Mouse (Mus musculus) heart, embryonic 13.5 days (tissue): Measurements from ENCODE around the gene F8. TPM values are rescaled to one million over a fixed set of nuclear protein-coding genes. Genes with fewer than 3 reads are reported as not detected.
"Not testable (repeated sequence)": the region's sequence is repeated elsewhere in the genome, so short reads cannot be mapped to it uniquely, and the experiment has no call there.

Source experiments
- ATAC-seq: fragments of 200-750 bp; cut with Nextera tagmentation; 2 replicates; pipeline ENCODE4 v1.8.0; 2017; ENCODE audit warnings: moderate TSS enrichment; ENCODE audit not compliant: insufficient number of reproducible peaks, low FRiP score, low TSS enrichment; ENCODE audit errors: extremely low read depth
- H3K27ac ChIP-seq: fragments of 300-500 bp; sonication (generic); replicated peaks from 2 replicates; pipeline ENCODE4 v1.5.1; 2015; ENCODE audit warnings: moderate library complexity, mild to moderate bottlenecking, inconsistent platforms
- H3K27me3 ChIP-seq: fragments of 300-500 bp; sonication (generic); replicated peaks from 2 replicates; pipeline ENCODE4 v1.6.1; 2015; ENCODE audit warnings: mild to moderate bottlenecking, inconsistent platforms
- H3K36me3 ChIP-seq: fragments of 300-500 bp; sonication (generic); 2 replicates; pipeline ENCODE4 v1.6.1; 2015; ENCODE audit warnings: mild to moderate bottlenecking, inconsistent platforms
- H3K4me1 ChIP-seq: fragments of 300-500 bp; sonication (generic); 2 replicates; pipeline ENCODE4 v1.6.1; 2015; ENCODE audit warnings: inconsistent platforms
- H3K4me2 ChIP-seq: fragments of 300-500 bp; sonication (generic); 2 replicates; pipeline ENCODE4 v1.6.1; 2015; ENCODE audit warnings: inconsistent platforms, mild to moderate bottlenecking, moderate library complexity
- H3K4me3 ChIP-seq: fragments of 300-500 bp; sonication (generic); 2 replicates; pipeline ENCODE4 v1.5.1; 2015; ENCODE audit warnings: moderate library complexity, mild to moderate bottlenecking, inconsistent platforms
- H3K9ac ChIP-seq: fragments of 300-500 bp; sonication (generic); 2 replicates; pipeline ENCODE4 v1.6.1; 2015; ENCODE audit warnings: inconsistent platforms, mild to moderate bottlenecking, moderate library complexity
- H3K9me3 ChIP-seq: fragments of 300-500 bp; sonication (generic); 2 replicates; pipeline ENCODE4 v1.6.1; 2016; ENCODE audit warnings: inconsistent platforms
- WGBS: fragments of 180-500 bp; shearing (Covaris S2); methylation state at CpG from one replicate; pipeline ENCODE4 v1.1.7; 2015; ENCODE audit warnings: mixed read lengths; 5-methylcytosine and 5-hydroxymethylcytosine counted together
- polyA plus RNA-seq: library from polyadenylated mRNA; unstranded; fragments of >200 nt; fragmentation: Nextera tagmentation; extraction: Ambion mirVana; gene quantifications from 2 replicates; pipeline ENCODE4 v1.2.1, GENCODE M21; 2015

F8 gene
- polyA plus RNA-seq, 1 experiment from 2014 or later = 1.6 TPM

DNA sequence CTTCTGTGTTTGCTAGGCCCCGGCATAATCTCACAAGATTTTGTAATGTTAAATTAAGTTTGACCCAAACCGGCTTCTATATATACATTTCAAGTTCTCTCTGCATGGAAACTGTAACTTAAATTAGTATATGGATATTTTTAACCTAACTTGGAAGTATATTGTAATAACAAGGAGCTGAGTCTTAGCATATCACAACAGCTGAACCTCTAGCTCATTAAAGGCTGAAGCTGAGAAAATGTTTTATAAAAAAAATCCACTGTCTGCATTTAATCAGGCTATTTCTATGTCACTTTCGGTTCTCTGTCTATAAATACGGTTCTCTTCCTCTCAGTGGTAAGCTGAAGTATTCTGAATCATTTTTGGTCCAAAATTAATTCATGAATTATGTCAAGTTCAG, 58.9 kb downstream of the F8 start:
- no peaks in the 10 kb centered on the region for H3K36me3 ChIP-seq
- no peaks in the 10 kb centered on the region for H3K4me1 ChIP-seq
- WGBS = 73% methylated on average over 4 of the region's 4 CpGs
- H3K27me3 ChIP-seq = no peaks in the 10 kb centered on the region
- H3K4me2 ChIP-seq = no peak overlapping the region
- no peak overlapping the region for H3K9ac ChIP-seq
- no peak overlapping the region for H3K4me3 ChIP-seq
- no peak overlapping the region for H3K27ac ChIP-seq
- no peaks in the 10 kb centered on the region for H3K9me3 ChIP-seq
- ATAC-seq = no peak

DNA sequence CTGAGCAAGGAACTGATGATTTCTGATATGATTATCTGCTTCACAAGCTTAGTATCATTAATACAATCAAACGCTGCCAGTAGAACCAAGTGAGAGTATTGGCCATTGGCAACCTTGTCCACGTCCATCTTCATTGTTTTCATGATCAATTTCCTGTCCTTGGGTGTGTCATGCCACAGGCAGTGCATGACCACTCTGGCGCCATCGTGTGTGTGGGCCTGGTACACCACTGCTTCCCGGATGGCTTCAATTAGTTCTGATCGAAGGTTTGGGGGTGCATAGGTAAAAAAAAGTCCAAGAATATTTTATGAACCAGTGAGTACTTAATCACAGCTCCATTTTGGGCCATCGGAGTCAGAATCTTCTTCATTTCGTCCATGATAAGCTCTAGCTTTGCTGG, 110.7 kb downstream of the F8 start:
- Histone ChIP-seq H3K27ac (no peak overlapping the region), H3K36me3 (no peaks in the 10 kb centered on the region), H3K9me3 (no peaks in the 10 kb centered on the region), H3K4me1 (no peaks in the 10 kb centered on the region), H3K4me3 (no peak overlapping the region), H3K4me2 (no peak overlapping the region), H3K27me3 (no peaks in the 10 kb centered on the region), H3K9ac (no peak overlapping the region)
- 61% methylated on average over 8 of the region's 8 CpGs for WGBS
- no peak for ATAC-seq

DNA sequence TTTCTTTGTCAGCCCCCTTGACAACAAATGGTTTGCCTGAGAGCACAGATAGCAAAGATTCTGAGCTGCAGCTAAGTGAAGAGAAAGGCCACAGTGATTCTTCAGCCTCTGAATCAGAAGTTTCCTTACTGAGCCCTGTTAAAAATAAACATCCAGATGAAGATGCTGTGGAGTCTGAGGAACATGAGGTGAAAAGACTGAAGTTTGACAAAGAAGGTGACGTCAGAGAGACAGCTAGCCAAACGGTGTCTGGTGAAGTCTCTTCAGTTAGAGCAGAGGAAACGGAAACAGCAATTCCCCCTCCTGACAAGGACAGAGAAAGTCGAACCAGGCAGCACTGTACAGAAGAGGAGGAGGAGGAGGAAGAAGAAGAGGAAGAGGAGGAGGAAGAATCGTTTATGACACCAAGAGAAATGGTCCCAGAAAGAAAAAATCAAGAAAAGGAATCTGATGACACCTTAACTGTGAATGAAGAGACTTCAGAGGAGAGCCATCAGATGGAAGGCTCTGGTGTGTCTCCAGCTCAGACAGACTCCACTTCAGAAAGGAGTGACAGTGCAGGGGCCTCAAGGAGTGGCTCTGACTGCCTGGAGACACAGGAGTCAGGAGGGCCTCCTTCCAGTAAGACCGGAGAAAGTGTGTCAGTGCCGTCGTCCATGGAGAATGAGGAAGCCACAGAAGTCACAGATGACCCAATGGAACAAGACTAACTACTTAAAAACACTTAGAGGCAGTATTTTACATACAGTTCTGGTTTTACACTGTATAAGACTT, 148.6 kb downstream of the F8 start:
- 31% methylated on average over 8 of the region's 8 CpGs for WGBS

DNA sequence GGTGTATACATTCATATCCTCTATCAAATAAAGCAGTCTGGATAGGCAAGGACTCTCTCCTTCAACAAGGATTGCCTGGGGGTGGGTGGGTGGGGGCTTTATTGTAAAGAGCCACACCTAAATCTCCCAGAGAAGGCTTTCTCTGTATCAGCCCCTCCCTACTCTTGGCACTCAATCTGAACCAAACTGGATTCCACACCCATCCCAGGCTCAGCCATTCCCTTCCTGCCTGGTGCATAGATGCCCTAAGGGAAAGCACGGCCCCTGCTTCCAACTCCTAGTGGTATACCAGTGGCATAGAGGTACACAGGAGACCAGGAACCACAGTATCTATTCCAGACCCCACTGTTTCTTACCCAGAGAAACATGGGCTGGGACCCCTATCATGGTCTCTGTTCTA, 151.0 kb downstream of the F8 start:
- Histone ChIP-seq H3K36me3 (no peaks in the 10 kb centered on the region), H3K4me1 (no peaks in the 10 kb centered on the region), H3K4me2 (no peak overlapping the region), H3K9me3 (no peaks in the 10 kb centered on the region), H3K27me3 (no peaks in the 10 kb centered on the region), H3K4me3 (no peak overlapping the region), H3K27ac (no peak overlapping the region), H3K9ac (no peak overlapping the region)
- no peak for ATAC-seq
- 71% methylated on average over 1 of the region's 1 CpGs for WGBS

More for the DNA sequence above, 148.6 kb downstream of the F8 start:
- H3K27me3 ChIP-seq, ATAC-seq, H3K4me1 ChIP-seq, H3K36me3 ChIP-seq, H3K4me2 ChIP-seq, H3K4me3 ChIP-seq, H3K9ac ChIP-seq, H3K27ac ChIP-seq, H3K9me3 ChIP-seq: not testable (repeated sequence)

DNA sequence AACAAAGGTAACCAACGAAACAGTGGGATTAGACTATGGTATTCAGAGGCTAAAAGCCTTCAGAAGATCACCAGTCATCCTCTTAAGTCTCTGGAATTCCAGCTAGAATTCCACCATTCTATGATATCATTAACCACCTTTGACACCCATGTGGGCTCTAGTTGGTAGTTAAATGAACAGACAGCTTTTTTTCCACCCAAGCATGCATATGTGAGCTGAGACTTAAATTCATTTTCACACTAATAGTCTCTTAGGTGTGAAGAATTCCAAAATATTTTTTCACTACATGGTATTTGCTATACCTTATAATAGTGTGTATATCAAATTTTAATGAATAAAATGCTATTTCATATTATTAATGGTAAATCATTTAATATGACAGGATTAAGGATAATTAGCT, 218.7 kb downstream of the F8 start, which contains the start of gene Smim9:
Smim9 (minus strand) TSS at position 101 of the 400 bp plus-strand sequence.
- WGBS = 58% methylated on average over 1 of the region's 1 CpGs

DNA sequence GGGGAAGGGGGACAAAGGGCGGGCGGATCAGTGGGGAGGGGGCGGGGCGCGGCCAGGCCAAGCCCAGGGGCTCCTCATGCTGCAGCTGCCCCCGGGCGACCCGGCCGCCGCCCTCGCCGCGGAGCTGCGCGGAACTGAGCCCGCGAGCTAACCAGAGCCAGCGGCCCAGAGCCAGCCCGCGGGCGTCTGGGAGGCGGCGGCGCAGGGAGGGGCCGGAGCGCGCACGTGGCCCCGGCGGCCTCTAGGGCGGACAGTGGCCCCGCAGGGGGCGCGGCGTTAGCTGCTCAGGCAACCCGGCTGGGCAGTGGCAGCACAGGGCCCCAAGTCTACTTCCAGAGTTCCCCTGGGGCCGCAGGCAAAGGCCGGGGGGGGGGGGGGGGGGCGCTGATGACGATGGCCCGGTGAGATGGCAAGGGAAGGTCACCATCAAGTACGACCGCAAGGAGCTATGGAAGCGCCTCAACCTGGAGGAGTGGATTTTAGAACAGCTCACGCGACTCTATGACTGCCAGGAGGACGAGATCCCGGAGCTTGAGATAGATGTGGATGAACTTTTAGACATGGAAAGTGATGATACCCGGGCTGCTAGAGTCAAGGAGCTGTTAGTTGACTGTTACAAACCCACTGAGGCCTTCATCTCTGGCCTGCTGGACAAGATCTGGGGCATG, 226.7 kb downstream of the F8 start:
- no peak for ATAC-seq
- H3K27ac ChIP-seq = no peak overlapping the region
- H3K9me3 ChIP-seq = no peaks in the 10 kb centered on the region
- peak overlapping the region; percentile 52 for H3K4me3 ChIP-seq
- H3K36me3 ChIP-seq = no peaks in the 10 kb centered on the region
- H3K4me1 ChIP-seq = no peaks in the 10 kb centered on the region
- H3K4me2 ChIP-seq = peak overlapping the region; percentile 68
- peak overlapping the region; percentile 75 for H3K9ac ChIP-seq
- no peaks in the 10 kb centered on the region for H3K27me3 ChIP-seq
- WGBS = 10% methylated on average over 14 of the region's 49 CpGs

More for the DNA sequence above, 218.7 kb downstream of the F8 start, which contains the start of gene Smim9:
- H3K27me3 ChIP-seq = no peaks in the 10 kb centered on the region
- no peaks in the 10 kb centered on the region for H3K9me3 ChIP-seq
- no peaks in the 10 kb centered on the region for H3K36me3 ChIP-seq
- H3K27ac ChIP-seq = no peak within 1 kb of the TSS
- H3K4me2 ChIP-seq = no peak within 1 kb of the TSS
- no peak within 1 kb of the TSS for H3K4me3 ChIP-seq
- no peak within 1 kb of the TSS for H3K9ac ChIP-seq
- ATAC-seq = no peak
- H3K4me1 ChIP-seq = no peaks in the 10 kb centered on the region

DNA sequence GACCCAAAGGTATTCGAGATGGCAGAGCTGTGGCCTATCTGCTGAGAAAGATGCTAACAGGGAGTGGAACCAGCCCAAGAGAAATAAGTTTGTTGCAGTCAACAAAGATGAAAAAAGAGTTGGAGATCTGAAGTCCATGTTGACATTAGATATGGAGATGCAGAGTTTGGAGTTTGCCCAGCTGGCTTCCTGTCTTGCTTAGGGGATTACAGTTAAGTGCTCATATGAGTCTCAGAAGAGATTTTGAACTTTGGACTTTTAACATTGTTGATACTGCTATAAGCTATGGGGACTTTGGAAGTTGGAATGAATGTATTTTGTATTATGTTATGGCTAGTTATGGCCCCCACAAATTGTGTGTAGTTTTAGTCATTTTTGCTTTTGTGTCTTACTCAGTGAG, 230.2 kb downstream of the F8 start:
- Histone ChIP-seq H3K4me1 (no peaks in the 10 kb centered on the region), H3K9ac (no peak overlapping the region), H3K4me3 (no peak overlapping the region), H3K9me3 (no peaks in the 10 kb centered on the region), H3K27ac (no peak overlapping the region), H3K27me3 (no peaks in the 10 kb centered on the region), H3K36me3 (no peaks in the 10 kb centered on the region), H3K4me2 (no peak overlapping the region)
- ATAC-seq = no peak
- 33% methylated on average over 1 of the region's 1 CpGs for WGBS

DNA sequence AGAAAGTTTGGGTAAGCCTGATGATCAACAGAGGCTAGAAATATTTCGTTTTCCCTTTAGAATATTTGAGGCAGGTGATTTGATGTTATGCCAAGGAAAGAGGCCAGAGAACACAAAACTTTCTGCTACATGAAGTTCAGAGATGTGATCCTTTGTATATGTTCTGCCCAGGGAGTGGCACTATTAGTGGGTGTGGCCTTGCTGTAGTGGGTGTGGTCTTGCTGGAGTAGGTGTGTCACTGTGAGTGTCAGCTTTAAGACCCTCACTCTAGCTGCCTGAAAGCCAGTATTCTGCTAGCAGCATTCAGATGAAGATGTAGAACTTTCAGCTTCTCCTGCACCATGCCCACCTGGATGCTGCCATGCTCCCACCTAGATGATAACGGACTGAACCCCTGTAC, 232.1 kb downstream of the F8 start:
- Histone ChIP-seq H3K9ac (no peak overlapping the region), H3K9me3 (no peaks in the 10 kb centered on the region), H3K4me3 (no peak overlapping the region), H3K27me3 (no peaks in the 10 kb centered on the region), H3K27ac (no peak overlapping the region), H3K36me3 (no peaks in the 10 kb centered on the region), H3K4me1 (no peaks in the 10 kb centered on the region), H3K4me2 (no peak overlapping the region)
- no peak for ATAC-seq
- 62% methylated on average over 2 of the region's 2 CpGs for WGBS

DNA sequence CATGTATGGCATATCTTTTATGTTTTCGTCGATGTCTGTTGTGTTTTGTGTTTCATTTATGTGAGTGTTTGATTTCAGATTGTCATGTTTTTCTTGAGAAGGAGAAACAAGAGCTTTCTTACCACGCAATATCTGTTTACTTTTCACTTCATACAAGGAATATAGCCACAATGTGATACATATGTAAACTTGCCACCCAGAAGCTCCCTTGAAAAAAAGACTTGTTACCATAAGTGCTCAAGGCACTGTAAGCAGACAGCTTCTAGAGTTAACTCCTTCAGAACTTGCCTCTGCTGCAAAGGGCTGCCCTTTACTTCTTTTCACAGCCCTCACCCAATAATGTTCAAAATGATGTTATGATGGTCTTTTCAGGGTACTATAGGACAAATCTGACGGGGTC, 234.0 kb downstream of the F8 start:
- ATAC-seq = no peak

DNA sequence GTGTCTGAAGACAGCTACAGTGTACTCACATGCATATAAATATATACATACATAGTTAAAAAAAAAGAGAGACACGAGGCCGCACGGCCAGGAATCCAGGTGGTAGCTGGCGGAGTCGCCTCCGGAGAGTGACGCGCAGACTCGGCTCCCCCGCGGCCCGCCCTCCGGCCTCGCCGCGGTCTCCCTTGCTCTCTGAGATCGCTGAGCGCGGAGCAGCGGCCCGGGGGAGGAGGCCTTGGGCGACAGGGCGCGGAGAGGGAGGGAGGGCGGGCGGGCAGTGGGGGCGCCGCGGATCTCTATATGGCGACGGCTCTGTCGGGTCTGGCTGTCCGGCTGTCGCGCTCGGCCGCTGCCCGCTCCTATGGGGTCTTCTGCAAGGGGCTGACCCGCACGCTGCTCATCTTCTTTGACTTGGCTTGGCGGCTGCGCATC, 239.3 kb downstream of the F8 start:
- H3K4me2 ChIP-seq = peak overlapping the region; percentile 68
- H3K36me3 ChIP-seq, H3K9me3 ChIP-seq, H3K27me3 ChIP-seq, ATAC-seq, H3K4me1 ChIP-seq, H3K27ac ChIP-seq: not testable (repeated sequence)
- H3K9ac ChIP-seq = peak overlapping the region; percentile 63
- peak overlapping the region; percentile 45 for H3K4me3 ChIP-seq
- 17% methylated on average over 36 of the region's 42 CpGs for WGBS

More for the DNA sequence above, 234.0 kb downstream of the F8 start:
- no peaks in the 10 kb centered on the region for H3K27me3 ChIP-seq
- H3K36me3 ChIP-seq = no peaks in the 10 kb centered on the region
- no peaks in the 10 kb centered on the region for H3K9me3 ChIP-seq
- no peak overlapping the region for H3K4me3 ChIP-seq
- H3K9ac ChIP-seq = no peak overlapping the region
- H3K27ac ChIP-seq = no peak overlapping the region
- H3K4me2 ChIP-seq = no peak overlapping the region
- 58% methylated on average over 4 of the region's 4 CpGs for WGBS
- H3K4me1 ChIP-seq = no peaks in the 10 kb centered on the region

DNA sequence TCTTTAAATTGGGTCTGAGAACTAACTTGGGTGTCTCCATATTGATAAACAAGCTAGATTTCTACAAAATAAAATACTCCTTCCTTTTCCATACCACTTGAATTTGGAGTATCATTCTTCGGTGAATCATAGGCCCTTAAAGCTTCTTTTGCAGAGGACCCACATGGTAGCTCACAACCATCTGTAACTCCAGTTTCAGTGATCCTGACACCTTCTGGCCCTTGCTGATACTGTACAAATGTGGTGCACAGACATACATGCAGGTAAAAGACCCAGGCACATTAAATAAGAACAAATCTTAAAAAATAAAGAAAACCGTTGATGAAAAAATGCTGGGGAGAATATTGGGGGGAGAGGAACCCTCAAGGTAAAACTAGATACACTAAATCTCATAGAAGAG, 244.2 kb downstream of the F8 start:
- Histone ChIP-seq H3K27ac (no peak overlapping the region), H3K9me3 (no peaks in the 10 kb centered on the region), H3K4me3 (no peak overlapping the region), H3K27me3 (no peaks in the 10 kb centered on the region), H3K4me1 (no peaks in the 10 kb centered on the region), H3K4me2 (no peak overlapping the region), H3K36me3 (no peaks in the 10 kb centered on the region), H3K9ac (no peak overlapping the region)
- 77% methylated on average over 2 of the region's 2 CpGs for WGBS
- ATAC-seq = no peak

DNA sequence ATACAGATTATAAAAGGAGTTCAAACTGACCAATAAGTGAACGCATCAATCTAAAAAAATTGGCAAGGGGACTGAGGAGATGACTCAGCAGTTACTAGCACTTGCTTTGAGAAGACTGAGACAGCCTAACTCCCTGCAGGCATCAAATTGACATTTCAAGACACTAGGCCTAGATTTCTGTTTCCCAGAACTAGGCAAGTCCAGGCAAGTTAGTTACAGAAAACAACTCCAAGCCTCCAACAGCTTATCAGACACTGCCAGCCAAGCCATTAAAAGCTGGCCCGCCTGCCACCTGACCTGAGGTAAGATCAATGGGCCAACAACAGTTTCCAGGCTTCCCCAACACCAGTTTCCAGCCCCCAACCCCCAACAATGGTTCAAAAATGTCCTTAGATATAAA, 244.7 kb downstream of the F8 start:
- no peaks in the 10 kb centered on the region for H3K27me3 ChIP-seq
- H3K36me3 ChIP-seq = no peaks in the 10 kb centered on the region
- H3K4me2 ChIP-seq = no peak overlapping the region
- no peak overlapping the region for H3K4me3 ChIP-seq
- WGBS = 78% methylated on average over 2 of the region's 2 CpGs
- ATAC-seq = no peak
- H3K4me1 ChIP-seq = no peaks in the 10 kb centered on the region
- no peak overlapping the region for H3K27ac ChIP-seq
- H3K9me3 ChIP-seq = no peaks in the 10 kb centered on the region
- H3K9ac ChIP-seq = no peak overlapping the region
